Mouse (Mus musculus) embryo, embryonic 10 days (tissue): ENCODE measurements around the gene 4931440F15Rik.

ENCODE experiments used
- DNase-seq: peaks from one replicate; pipeline ENCODE4 v3.0.0-alpha.2; 2015; ENCODE audit warnings: low spot score

The 4931440F15Rik gene

DNA sequence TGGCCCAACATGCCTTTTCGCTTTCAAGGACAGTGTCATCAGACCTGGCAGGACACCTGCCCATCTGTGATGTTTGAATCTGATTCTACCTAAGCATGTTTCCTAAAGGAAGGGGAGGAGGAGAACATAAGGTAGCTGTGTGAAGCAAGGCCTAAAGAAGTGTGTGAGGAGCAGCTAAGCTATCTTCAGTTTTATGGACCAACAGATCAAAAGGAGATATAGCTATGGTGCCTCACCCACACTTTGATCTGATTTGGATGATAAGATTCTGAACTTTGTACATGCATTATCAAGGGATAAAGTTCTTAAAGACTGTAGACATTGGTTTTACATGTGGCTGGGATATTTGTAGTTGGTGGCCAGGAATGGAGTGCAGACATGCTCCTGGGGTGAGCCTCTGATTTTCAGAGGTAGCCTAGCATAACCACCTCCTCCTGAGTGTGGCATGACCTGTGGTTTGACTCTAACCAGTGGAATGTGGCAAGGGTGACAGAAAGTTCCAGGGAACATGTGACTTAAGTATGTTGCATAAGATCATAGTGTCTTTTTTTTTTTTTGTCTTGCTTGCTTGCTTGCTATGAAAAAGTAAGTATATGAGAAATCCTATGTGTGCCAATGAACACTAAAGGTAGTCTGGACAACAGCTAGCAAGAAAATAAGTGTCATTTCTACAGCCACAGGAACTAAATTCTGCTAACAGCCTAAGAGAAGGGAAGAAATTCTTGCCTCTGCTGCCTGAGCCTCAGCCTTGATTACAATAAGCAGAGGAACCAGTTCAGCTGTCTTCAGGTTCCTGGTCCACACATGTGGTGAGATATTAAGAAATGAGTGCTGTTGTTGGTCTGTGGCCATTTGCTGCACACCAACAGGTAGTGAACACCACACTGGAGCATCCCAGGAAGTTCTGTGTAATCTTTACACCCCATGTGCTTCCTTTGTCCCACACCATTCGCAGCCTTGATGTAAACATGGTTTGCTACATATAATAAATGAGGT lies 23.7 kb downstream of the 4931440F15Rik start:
- DNase-seq: no peak

DNA sequence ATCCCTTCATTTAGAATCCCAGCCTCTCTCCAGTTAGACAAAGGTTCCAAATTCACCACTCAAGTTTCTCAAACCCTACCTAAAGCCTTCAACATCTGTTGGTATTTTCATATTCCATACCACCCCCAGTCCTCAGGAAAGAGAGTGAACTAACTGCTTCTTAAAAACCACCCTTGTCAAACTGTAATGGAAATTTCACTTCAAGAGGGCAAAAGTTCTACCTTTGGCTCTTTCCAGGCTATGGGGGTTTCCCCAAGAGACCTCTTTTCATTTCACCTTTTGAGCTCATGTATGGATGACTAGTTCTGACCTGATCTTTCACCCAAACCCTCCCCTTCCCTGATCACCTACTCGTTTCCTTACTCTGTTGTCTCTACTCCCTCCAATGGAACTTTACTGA lies 25.6 kb downstream of the 4931440F15Rik start:
- no peak for DNase-seq

DNA sequence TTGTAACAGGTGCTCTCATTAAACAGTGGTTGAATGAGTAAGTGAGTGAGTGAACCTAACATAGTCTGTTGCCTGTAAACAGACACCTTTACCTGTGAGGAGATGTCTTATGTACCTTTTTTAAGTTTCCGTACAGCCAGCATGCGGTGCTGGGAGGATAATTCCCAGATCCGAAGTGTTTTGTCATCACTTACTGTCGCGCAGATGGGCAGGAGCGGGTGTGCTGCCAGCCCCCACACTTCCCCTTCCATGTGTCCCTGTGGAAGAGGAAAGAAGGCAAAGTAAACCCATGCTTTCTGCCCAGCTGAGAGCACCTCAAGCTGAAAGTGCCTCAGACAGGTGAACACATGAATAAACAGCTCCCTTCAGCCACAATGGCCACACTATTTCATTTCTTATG lies 30.4 kb downstream of the 4931440F15Rik start:
- DNase-seq: no peak

DNA sequence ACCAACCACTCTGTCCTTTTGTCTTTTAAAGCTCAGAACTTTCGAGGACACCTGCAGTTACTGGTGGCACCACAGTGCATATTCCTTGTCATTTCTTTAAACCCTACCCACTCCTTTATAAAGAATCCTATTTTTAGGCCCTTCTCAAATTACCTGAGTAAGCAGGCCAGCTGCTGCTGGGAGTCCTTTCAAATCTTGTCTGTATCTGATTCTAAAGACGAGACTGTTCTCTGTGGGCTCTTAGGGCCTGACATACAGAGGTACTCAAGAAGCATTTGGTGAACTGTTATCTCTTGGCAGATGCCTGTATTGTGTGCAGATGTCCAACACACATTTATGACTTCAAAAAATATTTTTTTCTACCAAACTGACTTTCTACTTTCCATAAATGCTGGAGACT lies 31.0 kb downstream of the 4931440F15Rik start:
- DNase-seq: no peak

DNA sequence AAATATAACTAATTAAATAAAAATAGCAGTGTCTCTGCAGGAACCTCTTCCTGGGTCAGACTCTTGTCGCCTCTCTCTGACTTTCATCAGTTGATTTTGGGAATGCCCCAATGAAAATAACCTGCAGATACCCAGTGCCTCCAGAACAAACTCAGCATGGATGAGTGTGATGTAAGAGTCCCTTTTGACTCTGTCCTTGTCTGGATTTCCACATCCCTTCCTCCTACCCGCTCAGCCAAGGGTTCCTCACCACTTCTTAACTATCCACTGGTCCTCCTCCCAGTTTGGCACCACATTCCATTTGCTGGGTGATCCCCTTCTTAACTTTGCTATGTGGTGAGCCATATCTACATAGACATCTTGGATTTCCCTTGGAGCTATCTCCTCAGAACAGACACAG lies 34.7 kb downstream of the 4931440F15Rik start:
- no peak for DNase-seq

DNA sequence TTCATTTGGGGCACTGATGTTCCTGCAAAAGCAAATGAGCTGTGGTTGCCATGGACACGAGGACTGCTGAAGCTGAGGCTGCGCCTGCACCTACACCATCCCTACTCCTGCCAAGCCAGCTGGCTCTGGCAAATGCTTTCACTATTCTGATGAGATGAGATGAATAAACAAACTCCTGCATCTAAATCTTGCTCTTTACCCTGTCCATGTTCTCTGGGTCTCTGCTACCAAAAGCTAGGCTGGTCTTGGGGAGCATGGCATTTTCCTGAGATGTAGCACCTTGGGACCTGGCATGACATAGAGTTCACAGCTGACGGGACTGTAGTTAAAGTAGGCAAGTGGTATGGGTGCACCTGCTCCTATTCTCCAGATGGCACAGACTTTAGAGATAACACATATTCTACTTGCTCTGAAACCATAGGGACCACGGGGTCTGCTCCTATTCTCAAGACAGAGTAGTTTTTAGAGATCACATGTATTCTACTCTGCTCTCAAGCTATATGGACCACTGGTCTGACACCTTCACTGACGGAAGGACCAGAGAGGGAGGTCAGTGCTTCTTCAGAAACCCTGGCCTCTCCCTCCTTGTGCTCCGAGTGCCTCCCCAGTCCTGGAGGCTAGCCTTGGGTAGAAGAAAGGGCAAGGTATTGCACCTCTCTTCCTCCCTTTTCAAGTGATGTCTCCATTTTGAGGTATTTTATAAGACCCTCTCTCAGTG lies 36.4 kb downstream of the 4931440F15Rik start:
- DNase-seq: no peak

DNA sequence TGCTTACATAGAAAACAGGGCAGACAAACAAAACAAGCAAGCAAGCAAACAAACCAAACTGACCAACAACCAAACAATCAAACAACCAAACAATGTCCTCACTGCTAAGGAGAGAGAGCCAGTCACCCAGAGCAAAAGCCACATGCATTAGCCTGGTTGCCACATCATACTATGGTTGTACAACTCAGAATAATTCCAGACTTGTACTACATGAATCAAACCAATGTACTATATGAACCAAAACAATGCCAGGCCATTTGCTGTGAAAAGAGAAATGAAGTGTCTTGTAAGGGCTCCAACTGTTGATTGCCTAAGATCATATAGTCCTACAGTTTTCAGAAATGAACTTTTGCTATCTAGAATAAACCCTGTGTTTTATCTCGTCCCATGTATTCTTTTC lies 37.0 kb downstream of the 4931440F15Rik start:
- no peak for DNase-seq

DNA sequence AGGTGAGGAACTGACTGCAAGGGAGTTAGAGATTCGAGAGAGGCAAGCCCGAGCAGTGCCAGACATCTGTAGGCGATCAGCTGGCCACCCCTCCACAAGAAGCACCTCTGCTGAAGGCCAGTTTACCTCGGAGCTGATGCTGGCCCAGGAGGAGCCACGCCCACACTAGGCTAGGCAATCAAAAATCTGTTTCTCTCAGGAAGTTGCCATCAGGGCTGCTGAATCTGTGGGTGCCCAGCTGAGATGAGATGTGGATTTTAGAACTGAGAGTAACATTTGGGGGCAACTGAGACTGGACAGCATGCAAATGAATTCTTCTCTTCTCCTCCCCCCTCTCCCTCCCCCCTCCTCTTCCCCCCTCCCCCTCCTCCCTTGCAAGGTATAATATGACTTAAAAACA lies 38.0 kb downstream of the 4931440F15Rik start:
- DNase-seq: no peak

DNA sequence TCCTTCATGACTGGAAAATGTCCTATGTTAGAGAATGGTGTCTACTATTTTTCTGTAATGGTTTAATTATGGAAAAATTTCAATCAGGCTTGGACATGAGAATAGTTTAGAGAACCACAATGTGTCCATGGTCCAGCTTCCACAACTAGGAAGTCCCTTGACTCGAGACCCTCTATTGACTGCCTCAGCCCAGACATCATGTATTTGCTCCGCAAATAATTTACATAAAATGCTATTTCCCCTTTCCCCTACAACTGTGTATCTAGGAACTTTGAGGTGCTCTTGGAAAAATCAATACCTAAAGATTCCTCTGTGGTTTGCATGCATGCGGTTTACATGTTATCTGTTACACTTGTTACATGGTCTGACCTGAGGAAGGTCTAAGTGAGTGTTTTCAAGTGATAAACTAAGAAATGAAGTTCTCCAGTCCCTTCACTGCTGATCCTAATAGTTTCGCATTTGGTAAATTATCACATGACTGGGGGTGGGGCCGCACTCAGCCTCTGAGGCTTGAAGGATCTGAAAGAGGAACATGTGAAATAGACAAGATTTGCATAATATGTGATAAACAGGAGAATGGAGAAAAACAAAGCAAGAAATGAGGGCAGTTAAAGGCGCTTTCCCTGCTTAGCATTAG lies 38.8 kb downstream of the 4931440F15Rik start:
- DNase-seq: no peak

DNA sequence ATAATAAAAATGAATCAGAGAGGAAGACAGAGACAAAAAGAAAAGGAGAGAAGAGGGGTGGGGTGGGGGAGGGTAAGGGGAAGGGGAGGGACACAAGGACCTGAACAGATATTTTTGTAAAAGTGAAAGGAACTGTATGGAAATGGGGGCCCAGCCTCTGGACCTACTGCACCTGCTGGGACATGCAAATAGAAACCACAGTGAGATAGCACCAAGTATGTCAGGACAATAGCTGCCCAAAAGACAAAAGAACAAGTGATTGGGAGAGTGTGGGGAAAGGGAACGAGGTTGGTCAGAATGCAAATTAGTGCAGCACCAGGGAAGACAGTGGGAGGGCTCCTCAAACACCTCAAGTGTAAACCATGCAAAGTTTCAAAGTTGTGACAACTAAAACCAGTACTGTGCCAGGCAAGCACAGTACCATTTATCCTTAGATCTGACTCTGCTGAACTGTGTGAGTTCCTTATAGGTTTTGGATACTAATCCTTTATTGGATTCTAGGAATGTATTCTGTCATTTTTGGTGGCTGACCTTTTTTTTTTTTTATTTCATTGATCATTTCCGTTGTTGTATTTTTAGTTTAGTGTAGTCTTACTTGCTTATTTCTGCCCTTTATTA lies 46.0 kb downstream of the 4931440F15Rik start:
- no peak for DNase-seq

DNA sequence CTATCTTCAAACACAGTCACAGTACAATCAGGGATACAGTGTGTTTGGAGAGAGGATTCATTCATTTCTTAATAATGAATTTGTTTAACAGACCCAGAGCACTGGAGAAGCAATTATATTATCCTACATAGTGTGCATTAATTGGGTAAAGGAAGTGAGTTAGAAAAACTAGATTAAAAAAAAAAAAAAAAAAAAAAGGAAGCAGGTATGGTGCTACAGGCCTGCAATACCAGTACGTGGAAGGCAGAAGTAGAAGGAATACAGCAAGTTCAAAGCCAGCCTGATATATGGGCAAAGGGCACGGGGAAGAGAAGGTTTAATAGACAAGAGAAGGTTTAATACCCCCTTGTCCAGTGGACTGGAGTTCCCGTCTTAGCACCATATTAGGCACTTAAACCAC lies 46.5 kb downstream of the 4931440F15Rik start:
- DNase-seq: no peak

DNA sequence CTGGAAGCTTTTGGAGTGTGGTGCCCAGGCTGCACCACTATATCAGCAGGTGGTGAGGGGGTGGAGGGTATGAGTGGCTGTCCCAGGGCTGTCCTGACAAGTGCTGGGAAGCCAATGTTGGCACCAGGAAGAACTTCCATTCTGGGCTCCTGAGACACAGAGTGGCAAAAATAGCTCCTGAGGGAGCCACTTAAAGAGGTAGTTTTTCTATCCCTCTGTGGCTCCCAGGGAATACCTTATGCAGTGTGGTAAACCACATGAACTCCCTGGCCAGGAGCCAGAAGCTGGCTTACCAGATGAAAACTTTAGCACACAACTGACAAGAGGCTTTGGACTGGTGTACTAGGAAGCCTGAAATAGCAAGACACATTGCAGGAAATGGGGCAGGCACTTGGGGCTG lies 47.5 kb downstream of the 4931440F15Rik start:
- DNase-seq: no peak

DNA sequence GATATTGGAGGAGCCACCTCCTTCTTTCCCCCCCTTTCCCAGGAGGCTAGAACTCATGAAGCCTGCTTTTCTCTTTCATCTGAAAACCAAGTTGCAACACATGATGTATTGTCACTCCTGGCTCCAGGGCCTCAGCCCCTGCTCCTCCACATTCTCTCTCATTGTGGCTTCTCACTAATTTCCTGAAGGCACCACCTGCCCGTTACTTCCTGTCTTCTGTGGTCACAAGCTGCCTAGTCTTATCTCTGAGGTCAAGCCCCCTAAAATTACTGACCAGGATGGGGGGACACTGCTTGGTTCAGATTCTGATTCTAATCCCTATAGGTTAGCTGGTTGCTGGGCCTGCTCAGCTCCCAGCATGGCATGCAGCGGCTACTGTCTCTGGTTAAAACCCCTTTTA lies 50.7 kb downstream of the 4931440F15Rik start:
- no peak for DNase-seq

DNA sequence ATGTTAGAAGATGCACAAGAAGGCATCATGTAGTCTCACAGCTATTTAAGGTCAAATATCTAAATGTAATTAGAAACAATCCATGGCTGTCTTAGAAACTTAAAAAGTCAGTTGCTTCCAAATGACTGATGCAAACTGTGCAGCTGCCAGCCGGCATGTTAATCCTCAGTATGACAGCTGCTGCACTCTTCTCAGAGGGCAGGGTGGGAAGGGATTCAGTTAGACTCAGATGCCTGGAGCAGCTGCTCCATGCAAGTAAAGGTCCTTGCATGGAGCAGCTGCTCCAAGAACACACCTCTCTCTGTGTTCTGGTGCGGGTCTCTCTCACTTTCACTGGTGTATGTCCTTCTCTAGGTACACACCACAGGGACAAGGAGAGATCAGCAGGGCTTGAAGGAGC lies 51.2 kb downstream of the 4931440F15Rik start:
- peak; percentile 15 for DNase-seq
